Mouse (Mus musculus): Measurements from ENCODE around the gene Ythdf1. TPM values are rescaled to one million over a fixed set of nuclear protein-coding genes. Genes with fewer than 3 reads are reported as not detected.
A peak's percentile ranks its signal among the peaks of the same experiment; 100 is the strongest.

Gene Ythdf1
- total and polyA plus RNA-seq, 3 experiments, result 36.8 to 72.2 TPM; not detected in 1

DNA sequence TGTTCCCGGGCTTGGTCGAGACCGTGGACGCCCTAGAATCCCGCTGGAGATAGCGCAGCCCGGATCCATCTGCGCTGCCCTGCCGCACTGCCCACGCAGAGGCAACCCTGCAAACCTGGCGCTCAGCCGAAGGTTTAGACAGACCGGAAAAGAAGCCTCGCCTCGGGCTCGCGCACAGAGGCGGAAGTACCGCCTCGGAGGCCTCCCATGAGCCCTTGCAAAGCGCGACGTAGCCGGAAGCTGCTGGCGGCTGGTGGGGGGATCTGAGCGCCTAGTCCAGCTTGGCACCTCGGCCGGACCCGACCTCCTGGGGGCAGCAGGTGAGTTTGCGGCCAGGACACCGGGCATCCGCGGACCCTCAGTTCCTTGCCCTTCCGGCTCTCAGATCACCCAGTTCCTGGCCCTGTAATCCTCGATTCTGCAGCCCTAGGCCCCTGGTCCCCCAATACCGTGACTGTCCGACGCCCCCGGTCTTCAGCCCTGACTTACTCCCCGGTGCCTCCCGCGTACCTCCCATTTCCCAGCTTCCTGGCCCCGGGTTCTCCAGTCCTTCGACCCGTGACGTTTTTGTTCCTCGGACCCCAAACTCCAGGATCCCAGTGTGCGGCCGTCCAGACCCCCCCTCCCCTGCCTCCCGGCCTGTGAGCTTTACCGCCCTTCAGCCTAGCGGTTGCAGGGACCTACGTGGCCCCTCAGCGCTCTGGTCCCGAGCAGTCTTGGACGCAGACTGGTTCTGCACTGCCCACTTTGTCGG lies 46.4 kb upstream of the Ythdf1 start, which contains the start of gene Arfgap1:
Gene Arfgap1 (plus strand): TSS at position 216 of the 754 bp plus-strand sequence.
- H3K27me3 ChIP-seq (ENCODE audit: control insufficient read depth in 1 of 2, insufficient read depth in 2 of 2, low read length in 2 of 2), result no peaks in the 10 kb centered on the region
- TF ChIP-seq CHD1 (IDR thresholded peaks at IDR 0.05; ENCODE audit: low read depth, low read length) (no peak), POLR2AphosphoS5 (IDR thresholded peaks at IDR 0.05; ENCODE audit: borderline replicate concordance, low read depth, low read length) (no peak), USF1 (IDR thresholded peaks at IDR 0.05; ENCODE audit: low read depth, low read length) (0 out of 2 replicates have a peak, but pooled peaks have one; percentile 30), TBP (IDR thresholded peaks at IDR 0.05; ENCODE audit: low read depth, low read length) (peak; percentile 78), SMC3 (IDR thresholded peaks at IDR 0.05; ENCODE audit: low read depth, low read length) (no peak), MYC (IDR thresholded peaks at IDR 0.05; ENCODE audit: low read depth, low read length) (peak; percentile 78), HCFC1 (IDR thresholded peaks at IDR 0.05; ENCODE audit: low read depth, low read length) (peak; percentile 94), POLR2AphosphoS2 (IDR thresholded peaks at IDR 0.05; ENCODE audit: low read length) (peak; percentile 94), GABPA (IDR thresholded peaks at IDR 0.05; ENCODE audit: low read depth, low read length) (no peak), ZNF384 (IDR thresholded peaks at IDR 0.05; ENCODE audit: low read depth, low read length) (no peak), ZC3H11A (IDR thresholded peaks at IDR 0.05; ENCODE audit: low read depth, low read length) (no peak), POLR2A (IDR thresholded peaks at IDR 0.05; ENCODE audit: control insufficient read depth in 1 of 2, insufficient read depth in 1 of 2, low read depth in 1 of 2, low read length in 2 of 2, poor library complexity in 1 of 2) (peak; percentile 79 to 98), MAZ (IDR thresholded peaks at IDR 0.05; ENCODE audit: low read depth, low read length) (peak; percentile 77), NRF1 (IDR thresholded peaks at IDR 0.05; ENCODE audit: insufficient read depth, low read depth, low read length, poor library complexity, severe bottlenecking) (peak; percentile 46; the same call in 1 of the 2 replicates), GATA1 (IDR thresholded peaks at IDR 0.05; ENCODE audit: low read depth, low read length) (no peak), TAL1 (IDR thresholded peaks at IDR 0.05; ENCODE audit: low read length) (no peak), UBTF (IDR thresholded peaks at IDR 0.05; ENCODE audit: borderline replicate concordance, insufficient read depth, low read depth, low read length) (no peak), TCF12 (IDR thresholded peaks at IDR 0.05; ENCODE audit: low read depth, low read length) (peak; percentile 75), ZKSCAN1 (IDR thresholded peaks at IDR 0.05; ENCODE audit: low read depth, low read length) (no peak), JUND (IDR thresholded peaks at IDR 0.05; ENCODE audit: low read depth, low read length) (no peak), MXI1 (IDR thresholded peaks at IDR 0.05; ENCODE audit: low read depth, low read length) (peak; percentile 87), ELF1 (IDR thresholded peaks at IDR 0.05; ENCODE audit: low read depth, low read length) (peak; percentile 97), CHD2 (IDR thresholded peaks at IDR 0.05; ENCODE audit: low read length) (no peak), USF2 (IDR thresholded peaks at IDR 0.05; ENCODE audit: borderline replicate concordance in 1 of 2, insufficient read depth in 1 of 2, low read depth in 1 of 2, low read length in 2 of 2) (no peak), KAT2A (conservative IDR thresholded peaks at IDR 0.05; ENCODE audit: low read depth, low read length) (peak; percentile 81), RAD21 (IDR thresholded peaks at IDR 0.05; ENCODE audit: low read depth, low read length) (no peak), BHLHE40 (IDR thresholded peaks at IDR 0.05; ENCODE audit: borderline replicate concordance, low read depth, low read length) (no peak), E2F4 (IDR thresholded peaks at IDR 0.05; ENCODE audit: borderline replicate concordance, low read depth, low read length) (no peak), MAX (IDR thresholded peaks at IDR 0.05; ENCODE audit: low read length) (peak; percentile 83), SIN3A (IDR thresholded peaks at IDR 0.05; ENCODE audit: low read length) (peak; percentile 90), MAFK (IDR thresholded peaks at IDR 0.05; ENCODE audit: borderline replicate concordance, low read depth, low read length) (no peak), ETS1 (IDR thresholded peaks at IDR 0.05; ENCODE audit: low read depth, low read length) (peak; percentile 56), MYB (IDR thresholded peaks at IDR 0.05; ENCODE audit: low read depth, low read length) (no peak), RCOR1 (IDR thresholded peaks at IDR 0.05; ENCODE audit: low read depth, low read length) (no peak), NELFE (IDR thresholded peaks at IDR 0.05; ENCODE audit: low read depth, low read length) (peak; percentile 96), CTCF (IDR thresholded peaks at IDR 0.05 in 2 of 3, conservative IDR thresholded peaks at IDR 0.05 in 1 of 3; ENCODE audit: control insufficient read depth in 1 of 3, insufficient read depth in 1 of 3, low read depth in 2 of 3, low read length in 3 of 3, poor library complexity in 1 of 3, severe bottlenecking in 1 of 3) (no peak)

More for the DNA sequence above, 46.4 kb upstream of the Ythdf1 start, which contains the start of gene Arfgap1:
- Histone ChIP-seq H3K36me3 (ENCODE audit: control insufficient read depth in 1 of 2, insufficient read depth in 2 of 2, low read length in 2 of 2) (peaks cover 1 to 11% of the 10 kb centered on the region in 2 experiments), H3K9me3 (replicated peaks; ENCODE audit: insufficient read depth, low read length) (no peaks in the 10 kb centered on the region), H3K4me1 (ENCODE audit: control insufficient read depth in 1 of 2, insufficient read depth in 2 of 2, low read length in 2 of 2) (peaks cover 2 to 7% of the 10 kb centered on the region in 2 experiments; a peak in 2 of 4 replicates), H3K27ac (ENCODE audit: control insufficient read depth, low read depth, low read length) (peak within 1 kb of the TSS; percentile 51), H3K4me3 (ENCODE audit: control insufficient read depth in 1 of 2, insufficient read depth in 1 of 2, low read depth in 2 of 2, low read length in 2 of 2) (peak within 1 kb of the TSS; percentile 72 to 88), H3K9ac (ENCODE audit: control insufficient read depth, low read depth, low read length, poor library complexity, severe bottlenecking) (peak within 1 kb of the TSS; percentile 83), H3K79me2 (ENCODE audit: control insufficient read depth, insufficient read depth, low read length, poor library complexity) (peaks cover 21% of the 10 kb centered on the region)
- DNase-seq (ENCODE audit: low read depth, low spot score), result peak; percentile 94
